Mouse (Mus musculus) testis, adult 10 weeks (tissue): ENCODE results near the gene Spcs3. TPM values are rescaled to one million over a fixed set of nuclear protein-coding genes. Genes with fewer than 3 reads are reported as not detected.

Experiments
- polyA plus RNA-seq: library from polyadenylated mRNA; stranded (reverse); fragments of 350-450 nt; fragmentation: Illumina TruSeq; extraction: RNeasy Lipid Tissue Mini Kit (QIAGEN cat#74804); gene quantifications from one replicate; pipeline ENCODE4 v1.2.3, GENCODE M21; 2014; ENCODE audit warnings: low read depth, low replicate concordance

Spcs3 gene
- polyA plus RNA-seq, result 81.0 TPM

DNA sequence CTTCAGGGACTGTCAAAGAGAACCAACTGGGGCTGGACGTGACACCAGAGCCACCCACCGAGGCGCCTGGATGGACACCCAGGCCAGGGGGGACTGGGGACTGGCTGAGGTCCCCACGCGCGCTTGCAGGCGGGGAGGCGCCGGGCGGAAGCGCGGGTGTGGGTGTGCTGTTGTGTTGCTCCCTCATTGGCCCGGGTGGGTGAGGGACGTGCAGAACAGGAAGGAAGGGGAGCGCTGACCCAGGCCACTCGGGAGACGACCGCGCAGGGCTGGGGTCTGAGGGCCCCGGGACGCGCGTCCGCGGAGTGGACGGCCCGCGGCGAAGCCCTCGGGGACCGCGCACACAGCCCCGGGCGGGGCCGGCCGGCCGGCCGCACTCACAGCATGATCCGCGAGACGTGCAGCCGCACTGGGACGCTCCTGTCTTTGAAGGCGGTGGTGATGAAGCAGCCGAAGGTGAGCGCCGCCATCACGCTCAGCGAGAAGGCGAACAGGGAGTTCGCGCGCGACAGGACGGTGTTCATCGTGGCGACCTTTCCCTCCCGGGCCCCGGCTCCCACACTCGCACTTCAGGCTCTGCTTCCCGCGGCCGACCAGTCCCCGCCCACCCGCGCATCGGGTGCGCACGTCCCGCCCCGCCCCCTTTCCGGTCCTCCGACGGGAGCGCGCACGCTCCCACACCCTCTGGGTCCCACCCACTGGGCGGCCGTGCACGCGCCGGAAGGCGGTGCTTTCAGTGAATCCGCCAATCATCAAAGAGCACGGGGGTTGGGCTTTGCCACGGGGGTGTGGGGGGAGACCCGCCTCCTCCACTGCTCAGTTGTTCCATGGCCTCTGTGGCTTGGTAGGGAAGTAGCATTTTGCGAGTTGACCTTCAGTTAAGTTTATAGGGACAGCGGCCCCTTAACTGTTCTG lies at the start of gene Spcs3, which contains the start of gene Asb5:
Gene Spcs3 (minus strand): TSS at position 617 of the 915 bp plus-strand sequence.
Gene Asb5 (plus strand): TSS at position 199 of the 915 bp plus-strand sequence.

Other genes with a start within 250 kb of the Spcs3 start
- gene Asb5, start 418 bp downstream of the Spcs3 start, polyA plus RNA-seq, result 3.9 TPM
- gene Spata4, start 70.8 kb upstream of the Spcs3 start, polyA plus RNA-seq, result 4,913 TPM